Mouse (Mus musculus): ENCODE measurements around the gene Olfr564. TPM values are rescaled to one million over a fixed set of nuclear protein-coding genes. Genes with fewer than 3 reads are reported as not detected.

The Olfr564 gene
- not detected in 2 replicates for polyA plus RNA-seq (2012; rRNA removed)

GRCm38 (mm10) chr7:102803180-102803579, at the start of gene Olfr564:
Gene Olfr564, plus strand, starts transcription at chr7:102803480.
- Histone ChIP-seq H3K4me1 (ENCODE audit: control insufficient read depth, insufficient read depth, low read length) (no peaks in the 10 kb centered on the region), H3K4me3 (replicated peaks; ENCODE audit: extremely low read depth, low read depth, low read length) (no peak within 1 kb of the TSS)
- DNase-seq = no peak
- TF ChIP-seq CTCF (IDR thresholded peaks at IDR 0.05; ENCODE audit: insufficient read depth, low read length) (no peak), POLR2A (IDR thresholded peaks at IDR 0.05; ENCODE audit: borderline replicate concordance, extremely low read depth, low read depth, low read length) (no peak)

DNA sequence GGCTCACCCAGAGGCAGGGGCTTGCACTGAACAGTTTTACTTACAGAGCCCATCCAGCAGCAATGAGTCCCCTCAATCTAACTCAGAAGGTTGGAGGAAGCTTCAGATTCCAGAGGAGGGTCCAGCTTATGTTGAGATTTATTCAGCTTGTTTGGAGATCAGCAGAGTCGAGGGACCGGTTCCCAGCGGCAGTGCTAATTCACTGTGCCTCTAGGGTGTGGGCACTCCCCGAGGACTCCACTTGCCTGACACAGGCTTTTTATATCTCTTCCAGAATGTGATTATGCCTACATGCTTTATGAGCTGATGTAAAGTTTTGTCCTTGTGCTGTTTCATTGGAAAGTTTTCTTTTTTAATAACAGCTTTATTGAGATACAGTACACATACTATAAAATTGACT, 44.0 kb upstream of the Olfr564 start, which contains the start of the genes Olfr560 and Olfr78:
TSS of gene Olfr560 (minus strand) at position 101 of the 400 bp plus-strand sequence.
TSS of gene Olfr78 (minus strand) at position 206 of the 400 bp plus-strand sequence.
- DNase-seq = no peak
- Histone ChIP-seq H3K4me3 (replicated peaks; ENCODE audit: extremely low read depth, low read depth, low read length) (no peak within 1 kb of the TSS), H3K4me1 (ENCODE audit: control insufficient read depth, insufficient read depth, low read length) (no peaks in the 10 kb centered on the region)
- 67% methylated on average over 4 of the region's 4 CpGs for WGBS
- TF ChIP-seq CTCF (IDR thresholded peaks at IDR 0.05; ENCODE audit: insufficient read depth, low read length) (no peak), POLR2A (IDR thresholded peaks at IDR 0.05; ENCODE audit: borderline replicate concordance, extremely low read depth, low read depth, low read length) (no peak)

DNA sequence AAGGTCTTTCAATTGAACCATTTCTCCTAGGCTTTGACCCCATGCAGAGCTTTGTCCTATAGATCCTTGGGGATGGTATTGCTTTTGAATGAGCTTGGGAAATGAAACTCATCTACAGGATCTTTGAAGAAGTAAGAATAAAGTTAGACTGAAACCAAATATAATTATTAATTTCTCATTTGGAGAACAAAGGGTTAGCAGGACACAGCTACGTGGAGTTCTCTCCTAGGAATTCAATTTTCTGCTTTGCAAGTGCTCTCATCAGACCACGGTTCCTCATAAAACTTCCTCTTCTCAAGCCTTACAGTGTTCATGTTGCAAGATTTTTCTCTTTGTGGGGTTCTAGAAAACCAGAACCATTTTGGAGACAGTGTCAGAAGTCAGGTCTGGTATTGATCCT, 32.4 kb upstream of the Olfr564 start, which contains the start of gene Olfr561:
TSS of gene Olfr561 (plus strand) at position 301 of the 400 bp plus-strand sequence.
- DNase-seq = no peak
- H3K4me3 ChIP-seq (replicated peaks; ENCODE audit: extremely low read depth, low read depth, low read length) = no peak within 1 kb of the TSS
- 61% methylated on average over 2 of the region's 2 CpGs for WGBS
- no peaks in the 10 kb centered on the region for H3K4me1 ChIP-seq (ENCODE audit: control insufficient read depth, insufficient read depth, low read length)
- TF ChIP-seq POLR2A (IDR thresholded peaks at IDR 0.05; ENCODE audit: borderline replicate concordance, extremely low read depth, low read depth, low read length) (no peak), CTCF (IDR thresholded peaks at IDR 0.05; ENCODE audit: insufficient read depth, low read length) (no peak)

Other genes with a start within 250 kb of the Olfr564 start
- gene Trim21, start 238.0 kb upstream of the Olfr564 start, polyA plus RNA-seq (2012; rRNA removed) = 6.1 and 9.7 TPM in 2 replicates
- gene Olfr550, start 232.0 kb upstream of the Olfr564 start, polyA plus RNA-seq (2012; rRNA removed) = 8.4 and 9.4 TPM in 2 replicates
- gene Olfr551, start 211.6 kb upstream of the Olfr564 start, polyA plus RNA-seq (2012; rRNA removed) = not detected in 2 replicates
- 0.13 and 0.16 TPM in 2 replicates for gene Olfr552, start 205.7 kb upstream of the Olfr564 start, polyA plus RNA-seq (2012; rRNA removed)
- gene Olfr553, start 185.3 kb upstream of the Olfr564 start, polyA plus RNA-seq (2012; rRNA removed) = not detected in 2 replicates
- not detected in 2 replicates for gene Olfr554, start 165.0 kb upstream of the Olfr564 start, polyA plus RNA-seq (2012; rRNA removed)
- gene Olfr555, start 144.7 kb upstream of the Olfr564 start, polyA plus RNA-seq (2012; rRNA removed) = not detected in 2 replicates
- gene Olfr556, start 138.6 kb upstream of the Olfr564 start, polyA plus RNA-seq (2012; rRNA removed) = 0.12 and 0.19 TPM in 2 replicates
- gene Trim68, start 116.2 kb upstream of the Olfr564 start, polyA plus RNA-seq (2012; rRNA removed) = 16.7 and 23.7 TPM in 2 replicates
- 0.26 TPM in 1 of 2 replicates, not detected in the other for gene Olfr557, start 107.6 kb upstream of the Olfr564 start, polyA plus RNA-seq (2012; rRNA removed)
- gene Olfr558, start 101.3 kb upstream of the Olfr564 start, polyA plus RNA-seq (2012; rRNA removed) = 0.17 and 0.37 TPM in 2 replicates
- not detected in 2 replicates for gene Olfr33, start 84.4 kb upstream of the Olfr564 start, polyA plus RNA-seq (2012; rRNA removed)
- not detected in 2 replicates for gene Olfr559, start 76.0 kb upstream of the Olfr564 start, polyA plus RNA-seq (2012; rRNA removed)
- gene Olfr560, start 44.1 kb upstream of the Olfr564 start, polyA plus RNA-seq (2012; rRNA removed) = not detected in 2 replicates
- 0.53 and 1.7 TPM in 2 replicates for gene Olfr78, start 44.0 kb upstream of the Olfr564 start, polyA plus RNA-seq (2012; rRNA removed)
- gene Olfr561, start 32.3 kb upstream of the Olfr564 start, polyA plus RNA-seq (2012; rRNA removed) = 0.10 TPM in 1 of 2 replicates, not detected in the other
- gene Olfr566, start 55.3 kb downstream of the Olfr564 start, polyA plus RNA-seq (2012; rRNA removed) = not detected in 2 replicates
- not detected in 2 replicates for gene Olfr568, start 73.6 kb downstream of the Olfr564 start, polyA plus RNA-seq (2012; rRNA removed)
- not detected in 2 replicates for gene Olfr569, start 87.4 kb downstream of the Olfr564 start, polyA plus RNA-seq (2012; rRNA removed)
- not detected in 2 replicates for gene Olfr570, start 91.1 kb downstream of the Olfr564 start, polyA plus RNA-seq (2012; rRNA removed)
- gene Olfr571, start 114.1 kb downstream of the Olfr564 start, polyA plus RNA-seq (2012; rRNA removed) = not detected in 2 replicates
- not detected in 2 replicates for gene Olfr572, start 120.9 kb downstream of the Olfr564 start, polyA plus RNA-seq (2012; rRNA removed)
- not detected in 2 replicates for gene Olfr573-ps1, start 139.1 kb downstream of the Olfr564 start, polyA plus RNA-seq (2012; rRNA removed)
- gene Olfr574, start 145.0 kb downstream of the Olfr564 start, polyA plus RNA-seq (2012; rRNA removed) = not detected in 2 replicates
- gene Olfr575, start 155.3 kb downstream of the Olfr564 start, polyA plus RNA-seq (2012; rRNA removed) = not detected in 2 replicates
- gene Olfr576, start 159.2 kb downstream of the Olfr564 start, polyA plus RNA-seq (2012; rRNA removed) = not detected in 2 replicates
- gene Olfr577, start 172.5 kb downstream of the Olfr564 start, polyA plus RNA-seq (2012; rRNA removed) = not detected in 2 replicates
- not detected in 2 replicates for gene Olfr578, start 185.8 kb downstream of the Olfr564 start, polyA plus RNA-seq (2012; rRNA removed)
- not detected in 2 replicates for gene Olfr582, start 234.5 kb downstream of the Olfr564 start, polyA plus RNA-seq (2012; rRNA removed)
- gene Olfr583, start 247.8 kb downstream of the Olfr564 start, polyA plus RNA-seq (2012; rRNA removed) = not detected in 2 replicates